Mouse (Mus musculus): ENCODE data around the gene Mapk8ip2. TPM values are rescaled to one million over a fixed set of nuclear protein-coding genes. Genes with fewer than 3 reads are reported as not detected.
A peak's percentile ranks its signal among the peaks of the same experiment; 100 is the strongest.

The Mapk8ip2 gene
- polyA plus RNA-seq, 1 experiment = 31.9 TPM

GRCm38 (mm10) chr15:89488182-89488581 is 34.5 kb downstream of the Mapk8ip2 start:
- H3K4me1 ChIP-seq (ENCODE audit: control insufficient read depth, insufficient read depth, low read length) = no peaks in the 10 kb centered on the region
- TF ChIP-seq CTCF (IDR thresholded peaks at IDR 0.05; ENCODE audit: control insufficient read depth, insufficient read depth, insufficient replicate concordance, low read depth, low read length) = no peak
- TF ChIP-seq POLR2A (IDR thresholded peaks at IDR 0.05; ENCODE audit: control insufficient read depth, low read depth, low read length) = no peak
- H3K27ac ChIP-seq (ENCODE audit: control insufficient read depth, insufficient read depth, low read depth, low read length) = no peak overlapping the region
- no peak overlapping the region for H3K4me3 ChIP-seq (ENCODE audit: control insufficient read depth, low read depth, low read length)
- no peaks in the 10 kb centered on the region for H3K36me3 ChIP-seq (ENCODE audit: control insufficient read depth, insufficient read depth, low read length)
- H3K27me3 ChIP-seq (ENCODE audit: control insufficient read depth, insufficient read depth, low read length) = no peaks in the 10 kb centered on the region

- Histone ChIP-seq H3K36me3 (ENCODE audit: control insufficient read depth, insufficient read depth, low read length) (no peaks in the 10 kb centered on the region), H3K27me3 (ENCODE audit: control insufficient read depth, insufficient read depth, low read length) (no peaks in the 10 kb centered on the region), H3K27ac (ENCODE audit: control insufficient read depth, insufficient read depth, low read depth, low read length) (no peak overlapping the region), H3K4me1 (ENCODE audit: control insufficient read depth, insufficient read depth, low read length) (no peaks in the 10 kb centered on the region), H3K4me3 (ENCODE audit: control insufficient read depth, low read depth, low read length) (no peak overlapping the region)
- no peak for TF ChIP-seq CTCF (IDR thresholded peaks at IDR 0.05; ENCODE audit: control insufficient read depth, insufficient read depth, insufficient replicate concordance, low read depth, low read length)
- no peak for TF ChIP-seq POLR2A (IDR thresholded peaks at IDR 0.05; ENCODE audit: control insufficient read depth, low read depth, low read length)
Observed at GRCm38 (mm10) chr15:89488611-89489117, 35.0 kb downstream of the Mapk8ip2 start.

GRCm38 (mm10) chr15:89494970-89495369 is 41.3 kb downstream of the Mapk8ip2 start:
- no peaks in the 10 kb centered on the region for H3K36me3 ChIP-seq (ENCODE audit: control insufficient read depth, insufficient read depth, low read length)
- no peak for TF ChIP-seq CTCF (IDR thresholded peaks at IDR 0.05; ENCODE audit: control insufficient read depth, insufficient read depth, insufficient replicate concordance, low read depth, low read length)
- TF ChIP-seq POLR2A (IDR thresholded peaks at IDR 0.05; ENCODE audit: control insufficient read depth, low read depth, low read length) = no peak
- H3K27me3 ChIP-seq (ENCODE audit: control insufficient read depth, insufficient read depth, low read length) = no peaks in the 10 kb centered on the region; the same call in 1 of the 2 replicates
- no peak overlapping the region for H3K4me3 ChIP-seq (ENCODE audit: control insufficient read depth, low read depth, low read length)
- H3K4me1 ChIP-seq (ENCODE audit: control insufficient read depth, insufficient read depth, low read length) = peaks cover 8% of the 10 kb centered on the region
- no peak overlapping the region for H3K27ac ChIP-seq (ENCODE audit: control insufficient read depth, insufficient read depth, low read depth, low read length)

- no peaks in the 10 kb centered on the region; the same call in 1 of the 2 replicates for H3K27me3 ChIP-seq (ENCODE audit: control insufficient read depth, insufficient read depth, low read length)
- no peak overlapping the region for H3K27ac ChIP-seq (ENCODE audit: control insufficient read depth, insufficient read depth, low read depth, low read length)
- TF ChIP-seq POLR2A (IDR thresholded peaks at IDR 0.05; ENCODE audit: control insufficient read depth, low read depth, low read length) (no peak), CTCF (IDR thresholded peaks at IDR 0.05; ENCODE audit: control insufficient read depth, insufficient read depth, insufficient replicate concordance, low read depth, low read length) (no peak)
- H3K36me3 ChIP-seq (ENCODE audit: control insufficient read depth, insufficient read depth, low read length) = no peaks in the 10 kb centered on the region
- peaks cover 12% of the 10 kb centered on the region for H3K4me1 ChIP-seq (ENCODE audit: control insufficient read depth, insufficient read depth, low read length)
- H3K4me3 ChIP-seq (ENCODE audit: control insufficient read depth, low read depth, low read length) = no peak overlapping the region
Observed at GRCm38 (mm10) chr15:89496131-89496530, 42.4 kb downstream of the Mapk8ip2 start.

- TF ChIP-seq POLR2A (IDR thresholded peaks at IDR 0.05; ENCODE audit: control insufficient read depth, low read depth, low read length) (no peak), CTCF (IDR thresholded peaks at IDR 0.05; ENCODE audit: control insufficient read depth, insufficient read depth, insufficient replicate concordance, low read depth, low read length) (no peak)
- Histone ChIP-seq H3K27ac (ENCODE audit: control insufficient read depth, insufficient read depth, low read depth, low read length) (no peak overlapping the region), H3K4me3 (ENCODE audit: control insufficient read depth, low read depth, low read length) (no peak overlapping the region), H3K27me3 (ENCODE audit: control insufficient read depth, insufficient read depth, low read length) (no peaks in the 10 kb centered on the region; the same call in 1 of the 2 replicates), H3K36me3 (ENCODE audit: control insufficient read depth, insufficient read depth, low read length) (no peaks in the 10 kb centered on the region), H3K4me1 (ENCODE audit: control insufficient read depth, insufficient read depth, low read length) (peaks cover 12% of the 10 kb centered on the region)
Observed at GRCm38 (mm10) chr15:89496841-89497240, 43.1 kb downstream of the Mapk8ip2 start.

GRCm38 (mm10) chr15:89497391-89498048 is 43.8 kb downstream of the Mapk8ip2 start:
- Histone ChIP-seq H3K4me1 (ENCODE audit: control insufficient read depth, insufficient read depth, low read length) (peaks cover 12% of the 10 kb centered on the region), H3K4me3 (ENCODE audit: control insufficient read depth, low read depth, low read length) (no peak overlapping the region), H3K36me3 (ENCODE audit: control insufficient read depth, insufficient read depth, low read length) (no peaks in the 10 kb centered on the region), H3K27ac (ENCODE audit: control insufficient read depth, insufficient read depth, low read depth, low read length) (no peak overlapping the region), H3K27me3 (ENCODE audit: control insufficient read depth, insufficient read depth, low read length) (no peaks in the 10 kb centered on the region; the same call in 1 of the 2 replicates)
- TF ChIP-seq POLR2A (IDR thresholded peaks at IDR 0.05; ENCODE audit: control insufficient read depth, low read depth, low read length) (no peak), CTCF (IDR thresholded peaks at IDR 0.05; ENCODE audit: control insufficient read depth, insufficient read depth, insufficient replicate concordance, low read depth, low read length) (no peak)

- TF ChIP-seq CTCF (IDR thresholded peaks at IDR 0.05; ENCODE audit: control insufficient read depth, insufficient read depth, insufficient replicate concordance, low read depth, low read length) (no peak), POLR2A (IDR thresholded peaks at IDR 0.05; ENCODE audit: control insufficient read depth, low read depth, low read length) (no peak)
- H3K4me3 ChIP-seq (ENCODE audit: control insufficient read depth, low read depth, low read length) = peak overlapping the region; percentile 1; the same call in 1 of the 2 replicates
- H3K27ac ChIP-seq (ENCODE audit: control insufficient read depth, insufficient read depth, low read depth, low read length) = no peak overlapping the region
- H3K27me3 ChIP-seq (ENCODE audit: control insufficient read depth, insufficient read depth, low read length) = no peaks in the 10 kb centered on the region; the same call in 1 of the 2 replicates
- H3K4me1 ChIP-seq (ENCODE audit: control insufficient read depth, insufficient read depth, low read length) = peaks cover 12% of the 10 kb centered on the region
- no peaks in the 10 kb centered on the region for H3K36me3 ChIP-seq (ENCODE audit: control insufficient read depth, insufficient read depth, low read length)
Observed at GRCm38 (mm10) chr15:89498049-89498960, 44.6 kb downstream of the Mapk8ip2 start.

All from testis, adult 2 months (tissue).